Mouse (Mus musculus) cerebellum, adult 9-11 months (tissue): ENCODE data around the gene 1700011L22Rik.

ENCODE experiments used
- DNase-seq: peaks from one replicate; pipeline ENCODE4 v3.0.0; 2022

Gene 1700011L22Rik

DNA sequence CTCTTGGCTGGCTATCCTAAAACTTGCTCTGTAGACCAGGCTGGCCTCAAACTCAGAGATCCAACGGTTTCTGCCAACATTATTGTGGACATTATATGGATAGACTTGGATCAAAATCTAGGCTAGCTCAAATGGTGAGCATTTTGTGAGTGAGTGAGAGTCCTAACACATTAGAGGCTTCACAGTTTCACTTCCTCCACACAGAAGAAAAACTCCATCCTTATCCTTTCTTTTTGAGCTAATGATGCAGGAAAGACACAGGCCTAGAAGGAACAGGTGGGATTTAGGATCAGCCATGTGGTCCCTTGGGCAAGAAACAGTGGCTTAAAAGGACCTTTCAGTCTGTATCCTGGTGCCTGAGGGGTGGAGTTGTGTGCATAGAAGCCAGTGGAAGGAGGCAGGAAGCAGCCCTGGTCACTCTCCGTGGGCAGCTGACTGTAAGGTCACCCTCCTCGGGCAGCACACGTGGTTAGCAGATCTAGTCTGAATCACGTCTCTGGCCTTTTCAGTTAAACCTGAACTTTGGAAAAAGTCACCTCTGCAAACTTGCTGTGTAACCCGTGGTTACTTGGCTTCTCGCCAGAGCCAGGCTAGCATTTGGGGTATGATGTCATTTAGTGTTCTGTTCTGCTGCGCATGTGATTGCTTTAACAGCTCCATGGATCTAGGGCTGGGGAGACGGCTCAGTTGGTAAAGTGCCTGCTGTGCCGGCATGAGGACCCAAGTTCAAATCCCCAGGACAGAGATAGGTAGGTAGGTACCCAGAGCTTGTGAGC lies 85.6 kb downstream of the 1700011L22Rik start:
- DNase-seq = peak; percentile 45

DNA sequence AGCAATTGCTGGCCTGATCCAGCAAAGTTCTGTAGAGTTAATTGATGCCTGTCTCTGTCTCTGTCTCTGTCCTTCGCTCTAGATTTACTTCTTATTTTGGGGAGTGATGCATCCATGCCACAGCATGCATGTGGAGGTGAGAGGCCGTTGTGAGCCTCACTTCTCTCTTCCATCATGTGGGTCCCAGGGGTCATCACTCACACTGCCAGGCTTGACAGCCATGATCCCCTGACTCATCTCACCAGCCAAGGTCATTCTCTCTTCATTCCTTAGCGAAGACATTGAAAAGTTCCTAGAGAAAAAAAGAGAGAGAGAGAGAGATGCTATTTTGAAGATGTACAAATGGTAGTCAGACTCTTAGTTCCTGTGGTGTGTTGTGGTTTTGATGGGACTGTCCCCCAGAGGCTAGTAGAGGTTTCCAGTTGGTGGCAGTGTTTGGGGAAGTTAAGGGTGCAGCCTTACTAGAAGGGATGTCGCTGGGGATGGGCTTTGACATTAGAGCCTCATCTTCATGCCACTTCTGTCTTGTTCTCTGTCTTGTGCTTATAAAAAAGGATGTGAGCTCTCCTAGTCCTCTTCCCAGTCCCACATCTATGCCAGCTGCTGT lies 87.1 kb downstream of the 1700011L22Rik start:
- DNase-seq = no peak
